Mouse (Mus musculus) ES-E14 (cell line): ENCODE measurements around the gene Mthfd1l.

Source experiments
- MAFK ChIP-seq: IDR thresholded peaks from 2 replicates; pipeline ENCODE4 v1.6.1; 2014; ENCODE audit warnings: mild to moderate bottlenecking, low read depth, low read length, inconsistent platforms; ENCODE audit not compliant: insufficient read depth
- ZC3H11A ChIP-seq: IDR thresholded peaks from 2 replicates; pipeline ENCODE4 v1.6.1; 2012; ENCODE audit warnings: low read depth, mild to moderate bottlenecking, inconsistent platforms, low read length, borderline replicate concordance
- ZNF384 ChIP-seq: IDR thresholded peaks from 2 replicates; pipeline ENCODE4 v1.6.1; 2012; ENCODE audit warnings: low read depth, low read length, inconsistent platforms

DNA sequence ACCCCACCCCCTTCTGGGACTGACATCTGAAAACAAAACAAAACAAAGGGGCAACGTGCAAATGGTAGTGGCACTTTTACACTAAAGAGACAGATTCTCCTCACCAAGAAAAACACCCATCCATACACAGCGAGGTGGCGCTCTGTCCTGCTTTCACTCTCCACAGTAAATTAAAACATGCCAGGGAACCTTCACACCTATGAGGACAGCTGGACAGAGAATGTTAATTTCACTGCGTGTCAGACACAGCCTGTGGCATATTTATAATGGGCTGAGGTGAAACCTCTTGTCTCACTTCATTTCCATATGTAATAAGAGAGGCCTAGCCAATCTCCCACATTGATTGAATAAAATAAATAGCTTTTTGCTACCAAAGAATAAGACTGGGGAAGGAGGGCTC is 146.4 kb downstream of the Mthfd1l start:
- no peak for TF ChIP-seq ZC3H11A
- no peak for TF ChIP-seq ZNF384
- TF ChIP-seq MAFK = no peak
